Mouse (Mus musculus): ENCODE results near the gene Ywhaq. TPM values are rescaled to one million over a fixed set of nuclear protein-coding genes. Genes with fewer than 3 reads are reported as not detected.

Ywhaq gene
- polyA plus RNA-seq (2012): 1.4 and 1.6 TPM in 2 replicates

DNA sequence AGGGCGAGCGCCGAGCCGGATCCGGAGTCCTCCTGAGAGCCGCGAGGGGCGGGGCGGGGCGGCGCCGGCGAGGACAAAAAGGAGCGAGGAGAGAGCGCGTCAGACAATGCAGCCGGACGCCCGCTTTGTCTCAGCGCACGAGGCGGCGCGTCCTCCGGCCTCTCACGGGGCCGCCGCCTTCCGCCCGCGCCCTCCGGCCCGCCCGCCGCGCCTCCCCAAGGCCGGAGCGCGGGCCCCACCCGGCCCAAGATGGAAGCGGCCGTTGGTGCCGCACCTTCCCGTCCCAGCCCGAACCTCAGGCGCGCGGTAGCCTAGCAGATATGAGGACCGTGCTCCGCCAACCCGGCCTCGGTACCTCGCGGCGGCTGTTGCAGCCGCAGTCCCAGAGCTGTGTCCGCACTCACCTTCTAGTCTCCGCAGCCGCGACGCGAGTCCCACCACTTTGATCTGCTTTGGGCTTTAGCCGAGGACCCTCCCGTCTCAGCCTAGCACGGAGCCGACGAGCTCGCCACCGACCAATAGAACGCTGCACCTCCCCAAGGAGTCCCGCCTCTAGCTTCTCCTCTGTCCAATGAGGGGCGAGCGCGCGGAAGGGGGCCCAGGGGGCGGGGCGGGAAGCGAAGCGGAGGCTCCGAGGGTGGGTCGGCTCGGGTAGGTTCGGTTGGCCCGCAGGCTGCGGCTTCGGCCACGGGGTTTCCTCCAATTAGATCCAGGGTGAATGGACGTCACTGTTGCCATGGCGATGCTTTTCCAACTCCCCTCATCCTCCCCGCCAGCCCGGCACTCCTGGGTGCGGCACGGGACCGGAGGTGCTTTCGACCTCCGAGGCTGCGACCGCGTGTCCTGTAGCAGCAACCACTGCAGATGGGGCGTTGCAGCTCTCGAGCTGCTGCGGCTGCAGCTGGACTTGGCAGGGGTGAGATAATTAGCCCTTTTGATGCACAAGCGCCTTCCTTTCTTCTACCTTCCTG lies at the start of gene Ywhaq:
Gene Ywhaq, minus strand, starts transcription at position 538 of the 971 bp plus-strand sequence.
- Histone ChIP-seq H3K9me3 (ENCODE audit: control insufficient read depth, low read length) (0 out of 2 replicates have a peak, but pooled peaks cover 2% of the 10 kb centered on the region), H3K4me1 (ENCODE audit: control insufficient read depth) (peaks cover 43% of the 10 kb centered on the region), H3K27me3 (ENCODE audit: control insufficient read depth) (no peaks in the 10 kb centered on the region), H3K4me3 (replicated peaks) (peak within 1 kb of the TSS; percentile 95), H3K36me3 (ENCODE audit: control insufficient read depth) (peaks cover 34% of the 10 kb centered on the region)
- no peak for TF ChIP-seq GATA1 (IDR thresholded peaks at IDR 0.05; ENCODE audit: low read length)
- no peak for TF ChIP-seq TAL1 (IDR thresholded peaks at IDR 0.05; ENCODE audit: low read length)

DNA sequence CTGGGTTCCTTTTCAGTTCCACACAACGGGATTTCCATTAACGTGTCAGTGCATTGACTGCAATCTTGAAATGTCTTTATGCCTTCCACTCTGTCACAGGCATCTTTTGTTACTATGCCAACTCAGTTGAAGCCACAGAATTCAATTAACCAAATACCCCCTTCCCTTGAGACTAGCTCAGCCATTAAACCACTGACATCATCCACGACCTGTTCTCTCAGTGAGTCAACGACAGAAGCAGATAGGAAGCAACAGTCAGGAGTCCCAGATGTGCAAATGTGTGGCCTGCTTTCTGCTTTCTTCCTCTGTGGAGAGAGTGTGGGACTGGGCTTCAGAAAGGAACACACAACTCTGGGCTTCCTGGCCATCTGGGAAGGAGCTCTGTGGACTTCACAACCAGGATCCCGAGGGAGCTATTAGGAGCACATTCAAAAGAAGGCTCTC lies 46.0 kb upstream of the Ywhaq start:
- H3K27me3 ChIP-seq (ENCODE audit: control insufficient read depth): no peaks in the 10 kb centered on the region
- no peaks in the 10 kb centered on the region for H3K4me1 ChIP-seq (ENCODE audit: control insufficient read depth)
- no peaks in the 10 kb centered on the region for H3K36me3 ChIP-seq (ENCODE audit: control insufficient read depth)
- H3K9me3 ChIP-seq (ENCODE audit: control insufficient read depth, low read length): 0 out of 2 replicates have a peak, but pooled peaks cover 2% of the 10 kb centered on the region
- TF ChIP-seq GATA1 (IDR thresholded peaks at IDR 0.05; ENCODE audit: low read length) (no peak), TAL1 (IDR thresholded peaks at IDR 0.05; ENCODE audit: low read length) (no peak)
- H3K4me3 ChIP-seq (replicated peaks): no peak overlapping the region

DNA sequence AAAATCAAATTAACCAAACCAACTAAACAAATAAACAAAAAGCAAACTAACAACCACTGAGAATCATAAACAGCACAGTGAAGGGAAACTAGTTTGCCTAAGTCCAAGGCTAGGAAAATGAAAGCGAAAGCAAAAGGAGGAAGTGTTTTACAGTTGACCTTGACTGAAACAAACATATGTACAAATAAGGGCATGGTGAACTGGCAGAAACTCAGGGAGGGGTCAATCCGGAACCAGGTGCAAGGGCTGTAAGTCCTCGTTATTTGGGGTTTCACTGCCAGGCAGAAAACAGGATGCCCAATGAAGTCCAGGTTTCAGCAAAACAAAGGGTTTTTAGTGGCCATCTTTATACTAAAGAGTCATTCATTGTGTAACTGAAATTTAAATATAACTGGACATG lies 45.2 kb upstream of the Ywhaq start:
- H3K36me3 ChIP-seq (ENCODE audit: control insufficient read depth): no peaks in the 10 kb centered on the region

DNA sequence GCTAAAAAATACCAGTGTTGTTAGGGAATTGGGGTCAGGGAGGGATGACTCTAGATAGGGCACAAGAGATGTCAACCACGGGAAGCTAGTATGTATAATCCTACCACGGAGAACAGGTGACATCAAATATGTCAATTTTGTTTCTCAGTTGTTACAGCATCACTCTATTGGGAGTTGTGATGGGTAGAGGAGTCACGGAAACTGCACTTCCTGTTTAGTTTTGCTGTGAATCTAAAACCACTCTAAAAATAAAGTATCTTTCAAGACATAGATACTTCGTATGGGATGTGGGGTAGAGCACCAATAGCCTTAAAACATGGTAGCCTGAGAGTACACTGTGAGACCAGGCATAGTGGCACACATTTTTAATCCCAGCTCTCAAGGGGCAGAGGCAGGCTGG lies 42.2 kb upstream of the Ywhaq start:
- Histone ChIP-seq H3K36me3 (ENCODE audit: control insufficient read depth) (no peaks in the 10 kb centered on the region), H3K9me3 (ENCODE audit: control insufficient read depth, low read length) (no peaks in the 10 kb centered on the region), H3K4me1 (ENCODE audit: control insufficient read depth) (no peaks in the 10 kb centered on the region), H3K4me3 (replicated peaks) (no peak overlapping the region), H3K27me3 (ENCODE audit: control insufficient read depth) (no peaks in the 10 kb centered on the region)
- TF ChIP-seq GATA1 (IDR thresholded peaks at IDR 0.05; ENCODE audit: low read length): no peak
- no peak for TF ChIP-seq TAL1 (IDR thresholded peaks at IDR 0.05; ENCODE audit: low read length)

More for the DNA sequence above, 45.2 kb upstream of the Ywhaq start:
- TF ChIP-seq GATA1 (IDR thresholded peaks at IDR 0.05; ENCODE audit: low read length): no peak
- no peak for TF ChIP-seq TAL1 (IDR thresholded peaks at IDR 0.05; ENCODE audit: low read length)
- no peak overlapping the region for H3K4me3 ChIP-seq (replicated peaks)
- 0 out of 2 replicates have a peak, but pooled peaks cover 2% of the 10 kb centered on the region for H3K9me3 ChIP-seq (ENCODE audit: control insufficient read depth, low read length)
- H3K4me1 ChIP-seq (ENCODE audit: control insufficient read depth): no peaks in the 10 kb centered on the region
- no peaks in the 10 kb centered on the region for H3K27me3 ChIP-seq (ENCODE audit: control insufficient read depth)

DNA sequence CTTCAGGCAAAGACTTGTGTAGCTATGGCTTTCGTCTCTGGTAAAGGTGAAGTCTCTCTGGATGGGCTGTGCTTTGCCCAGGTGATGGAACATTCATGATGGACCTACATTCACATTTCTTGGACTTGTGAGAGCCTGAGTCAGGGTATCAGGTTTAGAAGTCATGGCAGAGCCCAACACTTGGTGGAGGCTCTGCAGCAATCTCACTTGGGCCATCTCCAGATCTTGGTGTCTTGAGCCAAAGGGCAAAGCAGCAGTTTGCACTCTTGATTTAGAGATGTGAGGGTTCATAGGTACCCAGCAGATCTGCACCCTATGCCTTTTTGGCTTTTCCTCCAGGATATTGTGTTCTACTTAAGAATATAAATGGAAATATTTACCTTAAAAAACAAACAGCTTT lies 38.6 kb upstream of the Ywhaq start:
- Histone ChIP-seq H3K36me3 (ENCODE audit: control insufficient read depth) (no peaks in the 10 kb centered on the region), H3K4me1 (ENCODE audit: control insufficient read depth) (no peaks in the 10 kb centered on the region), H3K27me3 (ENCODE audit: control insufficient read depth) (no peaks in the 10 kb centered on the region), H3K9me3 (ENCODE audit: control insufficient read depth, low read length) (no peaks in the 10 kb centered on the region), H3K4me3 (replicated peaks) (no peak overlapping the region)
- TF ChIP-seq GATA1 (IDR thresholded peaks at IDR 0.05; ENCODE audit: low read length): no peak
- TF ChIP-seq TAL1 (IDR thresholded peaks at IDR 0.05; ENCODE audit: low read length): no peak

DNA sequence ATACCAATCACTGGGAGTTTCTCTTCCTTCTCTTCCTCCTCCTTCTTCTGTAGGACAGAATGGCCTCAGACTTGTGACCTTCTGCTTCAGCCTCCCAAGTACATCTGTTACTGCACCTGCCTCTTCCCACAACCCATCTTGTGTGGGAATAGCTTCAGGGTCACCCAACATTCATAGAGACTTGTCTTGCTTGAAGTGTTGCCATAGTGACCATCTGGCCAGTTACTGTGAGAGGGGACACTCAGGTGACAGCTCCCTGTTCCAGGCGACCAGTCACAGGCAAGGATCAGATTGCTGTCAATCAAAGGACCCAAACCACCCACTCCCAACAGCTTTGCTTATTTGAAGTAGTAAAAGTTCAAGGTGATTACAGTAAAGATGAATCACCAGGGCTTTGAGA lies 34.3 kb upstream of the Ywhaq start:
- H3K4me3 ChIP-seq (replicated peaks): no peak overlapping the region
- no peaks in the 10 kb centered on the region for H3K4me1 ChIP-seq (ENCODE audit: control insufficient read depth)
- no peaks in the 10 kb centered on the region for H3K9me3 ChIP-seq (ENCODE audit: control insufficient read depth, low read length)
- H3K27me3 ChIP-seq (ENCODE audit: control insufficient read depth): no peaks in the 10 kb centered on the region
- no peaks in the 10 kb centered on the region for H3K36me3 ChIP-seq (ENCODE audit: control insufficient read depth)
- no peak for TF ChIP-seq TAL1 (IDR thresholded peaks at IDR 0.05; ENCODE audit: low read length)
- TF ChIP-seq GATA1 (IDR thresholded peaks at IDR 0.05; ENCODE audit: low read length): no peak

DNA sequence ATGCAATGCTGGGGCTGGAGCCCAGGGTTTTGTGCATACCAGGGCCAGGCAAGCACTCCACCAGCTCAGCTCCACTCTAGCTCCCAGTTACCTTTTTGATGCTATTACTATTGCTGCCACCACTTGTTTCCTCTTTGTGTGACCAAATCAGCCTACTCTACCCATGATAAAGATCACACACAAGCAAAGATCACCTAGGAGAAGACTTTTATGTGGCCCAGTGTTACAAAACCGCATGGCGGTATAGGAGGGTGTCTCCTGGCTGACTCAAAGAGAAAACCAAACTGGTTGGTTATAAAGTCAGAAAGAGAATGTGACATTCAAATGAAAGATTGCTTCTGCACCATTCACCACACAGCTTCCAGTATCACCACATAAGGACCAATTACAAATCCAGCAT lies 33.9 kb upstream of the Ywhaq start:
- TF ChIP-seq TAL1 (IDR thresholded peaks at IDR 0.05; ENCODE audit: low read length) (no peak), GATA1 (IDR thresholded peaks at IDR 0.05; ENCODE audit: low read length) (no peak)
- Histone ChIP-seq H3K4me1 (ENCODE audit: control insufficient read depth) (no peaks in the 10 kb centered on the region), H3K4me3 (replicated peaks) (no peak overlapping the region), H3K27me3 (ENCODE audit: control insufficient read depth) (no peaks in the 10 kb centered on the region), H3K9me3 (ENCODE audit: control insufficient read depth, low read length) (no peaks in the 10 kb centered on the region), H3K36me3 (ENCODE audit: control insufficient read depth) (no peaks in the 10 kb centered on the region)

DNA sequence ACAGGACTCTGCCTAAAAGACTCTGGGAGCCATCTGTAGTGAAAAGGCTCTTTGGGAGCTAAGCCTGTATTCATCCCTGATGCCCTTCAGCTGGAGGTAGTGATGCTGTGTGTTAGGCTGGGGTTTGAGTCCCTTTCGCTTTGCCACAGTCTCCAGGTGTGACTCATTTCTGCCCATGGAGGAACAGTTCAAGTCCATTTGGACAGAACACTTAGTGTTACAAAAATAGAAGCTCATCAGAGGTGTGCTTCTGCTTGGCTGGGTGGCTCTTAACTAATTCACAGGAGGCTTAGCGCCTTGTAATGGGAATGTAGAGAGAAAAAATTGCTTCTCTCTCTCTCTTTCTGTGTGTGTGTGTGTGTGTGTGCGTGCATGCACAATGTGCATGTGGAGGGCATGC lies 26.3 kb upstream of the Ywhaq start:
- H3K4me3 ChIP-seq (replicated peaks): no peak overlapping the region
- no peaks in the 10 kb centered on the region for H3K4me1 ChIP-seq (ENCODE audit: control insufficient read depth)
- no peaks in the 10 kb centered on the region for H3K9me3 ChIP-seq (ENCODE audit: control insufficient read depth, low read length)
- no peaks in the 10 kb centered on the region for H3K36me3 ChIP-seq (ENCODE audit: control insufficient read depth)
- TF ChIP-seq GATA1 (IDR thresholded peaks at IDR 0.05; ENCODE audit: low read length): no peak
- TF ChIP-seq TAL1 (IDR thresholded peaks at IDR 0.05; ENCODE audit: low read length): no peak
- no peaks in the 10 kb centered on the region for H3K27me3 ChIP-seq (ENCODE audit: control insufficient read depth)

DNA sequence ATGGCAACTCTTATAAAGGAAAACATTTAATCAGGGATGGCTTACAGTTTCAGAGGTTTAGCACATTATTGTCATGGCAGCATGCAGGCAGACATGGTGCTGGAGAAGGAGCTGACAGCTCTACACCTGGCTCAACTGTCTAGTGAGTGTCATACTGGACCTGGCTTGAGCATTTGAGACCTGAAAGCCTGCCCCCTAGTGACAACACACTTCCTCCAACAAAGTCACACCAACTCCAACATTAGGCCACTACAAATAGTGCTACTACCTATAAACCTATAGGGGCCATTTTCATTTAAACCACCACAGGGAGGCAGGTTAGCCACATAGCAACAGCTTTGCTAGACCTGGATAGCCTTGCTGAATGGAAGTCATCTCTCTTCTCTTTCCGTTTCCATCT lies 24.4 kb upstream of the Ywhaq start:
- TF ChIP-seq GATA1 (IDR thresholded peaks at IDR 0.05; ENCODE audit: low read length) (no peak), TAL1 (IDR thresholded peaks at IDR 0.05; ENCODE audit: low read length) (no peak)
- H3K27me3 ChIP-seq (ENCODE audit: control insufficient read depth): no peaks in the 10 kb centered on the region

More for the DNA sequence above, 24.4 kb upstream of the Ywhaq start:
- H3K9me3 ChIP-seq (ENCODE audit: control insufficient read depth, low read length): no peaks in the 10 kb centered on the region
- no peaks in the 10 kb centered on the region for H3K36me3 ChIP-seq (ENCODE audit: control insufficient read depth)
- H3K4me1 ChIP-seq (ENCODE audit: control insufficient read depth): peaks cover under 1% of the 10 kb centered on the region; the same call in 1 of the 2 replicates
- no peak overlapping the region for H3K4me3 ChIP-seq (replicated peaks)

Data from erythroblast, embryonic 14.5 days (primary cell).